Mouse (Mus musculus) neutrophil, adult 83 days (primary cell): ENCODE measurements around the gene Mypn. TPM values are rescaled to one million over a fixed set of nuclear protein-coding genes. Genes with fewer than 3 reads are reported as not detected.

Experiments used
- total RNA-seq, 2 experiments: library from RNA; stranded (reverse); gene quantifications; one replicate each; pipeline ENCODE4 v1.2.4; 2023

Gene Mypn
- under 1 TPM; 0.07 to 0.15 TPM for total RNA-seq

GRCm38 (mm10) chr10:63203728-63204127, at the start of gene Mypn:
Gene Mypn (minus strand): TSS chr10:63203952.

DNA sequence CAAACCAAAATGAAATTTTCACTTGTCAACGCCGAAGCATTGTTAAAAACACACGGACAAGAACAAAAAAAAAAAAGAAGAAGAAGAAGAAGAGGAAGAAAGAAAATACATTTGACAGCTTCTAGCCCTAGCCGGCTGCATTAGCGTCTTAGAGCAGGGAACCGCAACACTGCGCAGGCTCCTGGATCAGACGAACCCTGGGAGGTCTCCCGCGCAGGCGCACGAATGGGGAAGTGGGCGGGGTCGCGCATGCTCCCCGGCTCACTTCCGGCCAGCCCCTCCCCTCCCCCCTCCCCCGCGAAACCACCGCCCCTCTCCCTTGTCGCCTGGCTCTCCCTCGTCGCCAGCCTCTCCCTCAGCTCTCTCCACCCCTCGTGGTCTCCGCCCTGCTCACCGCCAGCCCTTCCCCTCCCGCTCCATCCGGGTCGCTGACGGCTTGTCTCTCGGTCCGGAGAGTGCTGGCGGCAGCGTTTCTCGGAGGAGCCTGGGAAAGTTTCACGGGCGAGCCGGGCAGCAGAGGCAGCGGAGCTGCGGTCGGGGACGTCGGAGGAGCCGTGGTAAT, 39.8 kb upstream of the Mypn start, which contains the start of gene Herc4:
TSS of gene Herc4 (plus strand) at position 318 of the 562 bp plus-strand sequence.

GRCm38 (mm10) chr10:63099521-63099920, 104.2 kb downstream of the Mypn start, which contains the start of gene Atoh7:
Gene Atoh7 (plus strand): TSS chr10:63099651.

Other genes starting within 250 kb of the Mypn start
- 1 to 10 TPM; 4.6 to 6.1 TPM for gene Rufy2, start 223.7 kb downstream of the Mypn start, total RNA-seq
- 10 to 100 TPM; 31.2 to 31.3 TPM for gene Hnrnph3, start 179.7 kb downstream of the Mypn start, total RNA-seq
- gene Pbld2, start 179.6 kb downstream of the Mypn start, total RNA-seq: 1 to 10 TPM in 1 of 2 experiments, under 1 TPM in 1; 0.68 to 1.1 TPM
- not detected for gene Pbld1, start 143.8 kb downstream of the Mypn start, total RNA-seq
- not detected for gene Atoh7, start 104.3 kb downstream of the Mypn start, total RNA-seq
- 100 to 1,000 TPM; 147 to 208 TPM for gene Herc4, start 39.9 kb upstream of the Mypn start, total RNA-seq
- 10 to 100 TPM; 18.4 to 25.7 TPM for gene Sirt1, start 177.8 kb upstream of the Mypn start, total RNA-seq
- 1 to 10 TPM; 5.6 to 6.6 TPM for gene Dnajc12, start 178.5 kb upstream of the Mypn start, total RNA-seq
- gene Gm7075, start 217.8 kb upstream of the Mypn start, total RNA-seq: not detected
- gene Ctnna3, start 226.1 kb upstream of the Mypn start, total RNA-seq: under 1 TPM in 1 of 2 experiments, not detected in 1; 0.11 TPM